Mouse (Mus musculus) neural tube, embryonic 12.5 days (tissue): ENCODE data around the gene Vps45. TPM values are rescaled to one million over a fixed set of nuclear protein-coding genes. Genes with fewer than 3 reads are reported as not detected.
"Not testable (repeated sequence)": the region's sequence is repeated elsewhere in the genome, so short reads cannot be mapped to it uniquely, and the experiment has no call there.

Experiments
- ATAC-seq: fragments of 200-750 bp; cut with Nextera tagmentation; 2 replicates; pipeline ENCODE4 v1.8.0; 2017; ENCODE audit warnings: low read depth, mild to moderate bottlenecking, moderate TSS enrichment, moderate library complexity; ENCODE audit not compliant: low FRiP score
- H3K27ac ChIP-seq: fragments of 300-500 bp; sonication (generic); 2 replicates; pipeline ENCODE4 v1.5.1; 2016
- H3K27me3 ChIP-seq: fragments of 300-500 bp; sonication (generic); replicated peaks from 2 replicates; pipeline ENCODE4 v1.6.1; 2016; ENCODE audit warnings: mild to moderate bottlenecking
- H3K36me3 ChIP-seq: fragments of 300-500 bp; sonication (generic); 2 replicates; pipeline ENCODE4 v1.6.1; 2016; ENCODE audit warnings: mild to moderate bottlenecking
- H3K4me1 ChIP-seq: fragments of 300-500 bp; sonication (generic); 2 replicates; pipeline ENCODE4 v1.6.1; 2016
- H3K4me2 ChIP-seq: fragments of 300-500 bp; sonication (generic); replicated peaks from 2 replicates; pipeline ENCODE4 v1.6.1; 2016; ENCODE audit warnings: mild to moderate bottlenecking
- H3K4me3 ChIP-seq: fragments of 300-500 bp; sonication (generic); 2 replicates; pipeline ENCODE4 v1.5.1; 2016
- H3K9ac ChIP-seq: fragments of 300-500 bp; sonication (generic); 2 replicates; pipeline ENCODE4 v1.6.1; 2016; ENCODE audit warnings: mild to moderate bottlenecking
- H3K9me3 ChIP-seq: fragments of 300-500 bp; sonication (generic); 2 replicates; pipeline ENCODE4 v1.6.1; 2016; ENCODE audit warnings: mild to moderate bottlenecking
- WGBS: fragments of 180-500 bp; shearing (Covaris S2); methylation state at CpG from one replicate; pipeline ENCODE4 v1.1.7; 2016; 5-methylcytosine and 5-hydroxymethylcytosine counted together
- polyA plus RNA-seq: library from polyadenylated mRNA; unstranded; fragments of >200 nt; fragmentation: Nextera tagmentation; extraction: Ambion mirVana; gene quantifications from 2 replicates; pipeline ENCODE4 v1.2.1, GENCODE M21; 2016

Gene Vps45
- polyA plus RNA-seq, 1 experiment from 2014 or later = 48.3 TPM

DNA sequence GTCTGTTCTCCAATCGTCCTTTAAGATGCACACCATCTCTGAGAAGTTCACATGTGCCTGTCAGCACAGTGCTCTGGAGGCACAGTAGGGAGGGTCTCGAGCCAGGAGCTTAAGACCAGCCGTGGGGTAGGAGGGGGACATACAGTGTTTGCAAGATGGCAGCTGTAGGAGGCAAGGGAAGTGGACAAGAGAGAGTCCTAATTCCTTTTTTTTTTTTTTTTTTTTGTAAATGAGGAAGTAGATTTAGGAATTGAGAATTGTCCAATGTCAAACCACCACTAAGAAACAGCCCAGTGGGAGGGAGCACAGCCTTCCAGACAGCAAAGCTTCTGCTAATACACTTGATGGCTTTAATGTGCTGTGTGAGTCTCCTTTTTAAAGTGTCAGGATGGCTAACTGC lies 81.2 kb downstream of the Vps45 start:
- no peak overlapping the region for H3K9ac ChIP-seq
- H3K36me3 ChIP-seq = no peaks in the 10 kb centered on the region
- no peak for ATAC-seq

DNA sequence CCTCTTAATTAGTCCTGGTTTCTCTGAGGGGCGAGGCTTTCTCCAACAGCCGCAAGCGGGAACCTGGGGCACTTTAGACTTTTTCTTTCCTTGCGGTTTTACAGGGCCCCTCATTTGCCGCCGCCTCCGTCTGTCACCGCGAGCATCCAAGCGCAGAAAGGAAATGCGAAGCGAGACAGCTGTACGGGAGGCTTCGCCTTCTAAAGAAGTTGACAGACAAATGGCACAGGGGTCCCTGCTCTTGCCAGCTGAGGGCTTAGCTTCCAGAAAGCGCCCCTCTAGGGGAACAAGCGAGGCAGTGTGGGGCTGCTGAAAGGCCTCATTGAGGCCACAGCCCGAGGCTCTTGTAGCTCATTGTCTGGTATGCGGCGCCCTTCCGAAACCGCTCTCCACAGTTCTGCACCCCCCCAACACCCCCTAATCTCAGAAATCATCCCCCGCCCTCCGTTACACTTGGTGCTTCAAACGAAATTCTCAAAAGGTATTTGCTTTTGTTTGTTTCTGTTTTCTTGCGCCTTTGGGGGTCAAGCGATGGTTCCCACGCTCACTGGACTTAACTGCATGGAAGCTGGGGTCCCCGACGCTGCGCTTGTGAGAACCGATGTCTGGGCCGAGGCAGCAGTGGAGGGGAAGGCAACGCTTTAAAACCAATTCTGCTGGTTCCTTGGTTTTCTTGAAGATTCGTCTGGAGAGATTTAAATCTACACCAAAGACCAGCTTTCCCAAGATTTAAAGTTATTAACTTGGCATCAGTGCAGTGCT lies 85.2 kb downstream of the Vps45 start:
- Histone ChIP-seq H3K9ac (peak overlapping the region; percentile 41; the same call in 1 of the 2 replicates), H3K27me3 (no peaks in the 10 kb centered on the region), H3K4me2 (peak overlapping the region; percentile 52), H3K4me1 (peaks cover 19% of the 10 kb centered on the region; the same call in 1 of the 2 replicates), H3K4me3 (0 out of 2 replicates have a peak overlapping the region, but pooled peaks have one; percentile 7), H3K36me3 (no peaks in the 10 kb centered on the region), H3K9me3 (no peaks in the 10 kb centered on the region), H3K27ac (peak overlapping the region; percentile 81)
- WGBS = 2% methylated on average over 34 of the region's 34 CpGs
- ATAC-seq = peak; percentile 94

More for the DNA sequence above, 81.2 kb downstream of the Vps45 start:
- H3K27ac ChIP-seq = no peak overlapping the region
- H3K4me2 ChIP-seq = no peak overlapping the region
- WGBS = 72% methylated on average over 3 of the region's 3 CpGs
- H3K4me3 ChIP-seq = no peak overlapping the region
- H3K27me3 ChIP-seq = no peaks in the 10 kb centered on the region
- peaks cover 19% of the 10 kb centered on the region; the same call in 1 of the 2 replicates for H3K4me1 ChIP-seq
- no peaks in the 10 kb centered on the region for H3K9me3 ChIP-seq

DNA sequence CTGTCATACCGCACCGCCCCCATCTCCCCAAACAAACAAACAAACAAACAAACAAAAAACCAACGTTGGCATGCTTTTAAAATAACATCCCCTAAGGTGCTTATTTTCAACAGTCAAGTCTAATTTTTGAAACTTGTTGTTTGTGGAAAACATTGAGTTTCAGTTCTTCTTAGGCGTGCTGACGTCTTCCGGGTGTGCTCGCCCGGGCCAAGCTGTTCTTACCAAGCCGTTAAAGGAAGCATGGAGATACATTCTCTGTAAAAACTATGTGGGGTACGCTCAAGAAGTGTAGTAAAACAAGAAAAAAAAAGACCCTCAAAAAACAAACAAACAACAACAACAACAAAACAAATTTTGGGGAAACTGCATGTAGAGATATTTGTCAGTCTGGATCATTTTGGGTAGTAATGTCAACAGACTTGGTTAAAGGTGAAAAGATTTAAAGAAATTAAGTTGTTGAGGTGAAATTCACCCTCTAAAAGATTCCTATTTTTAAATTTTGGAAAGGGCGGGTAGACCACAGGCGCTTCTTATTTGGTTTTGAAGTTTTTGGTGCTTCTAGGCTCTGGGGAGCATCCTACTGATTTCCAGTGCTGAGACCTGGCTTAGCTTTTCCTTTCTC lies 85.9 kb downstream of the Vps45 start:
- no peaks in the 10 kb centered on the region for H3K27me3 ChIP-seq
- no peaks in the 10 kb centered on the region for H3K36me3 ChIP-seq
- peaks cover 19% of the 10 kb centered on the region; the same call in 1 of the 2 replicates for H3K4me1 ChIP-seq
- H3K4me2 ChIP-seq = peak overlapping the region; percentile 52
- no peak overlapping the region for H3K4me3 ChIP-seq
- H3K27ac ChIP-seq = no peak overlapping the region
- no peak for ATAC-seq
- WGBS = 69% methylated on average over 12 of the region's 12 CpGs
- no peaks in the 10 kb centered on the region for H3K9me3 ChIP-seq
- H3K9ac ChIP-seq = 0 out of 2 replicates have a peak overlapping the region, but pooled peaks have one; percentile 41

DNA sequence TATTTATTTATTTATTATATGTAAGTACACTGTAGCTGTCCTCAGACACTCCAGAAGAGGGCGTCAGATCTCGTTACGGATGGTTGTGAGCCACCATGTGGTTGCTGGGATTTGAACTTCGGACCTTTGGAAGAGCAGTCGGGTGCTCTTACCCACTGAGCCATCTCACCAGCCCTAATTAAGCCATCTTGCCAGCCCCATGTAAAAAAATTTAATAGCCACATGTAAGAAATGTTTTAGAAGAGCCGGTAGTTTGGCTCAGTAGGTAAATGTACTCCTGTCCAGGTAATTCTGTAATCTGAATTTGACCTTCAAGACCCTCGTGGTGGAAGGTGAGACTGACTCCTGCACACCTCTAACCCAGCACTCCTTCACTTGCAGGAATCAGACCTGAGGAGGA lies 87.6 kb downstream of the Vps45 start:
- ATAC-seq, H3K9me3 ChIP-seq, H3K36me3 ChIP-seq, H3K4me2 ChIP-seq, H3K27me3 ChIP-seq, H3K9ac ChIP-seq, H3K27ac ChIP-seq, H3K4me3 ChIP-seq: not testable (repeated sequence)
- 63% methylated on average over 7 of the region's 7 CpGs for WGBS
- H3K4me1 ChIP-seq = peaks cover 22% of the 10 kb centered on the region; the same call in 1 of the 2 replicates

DNA sequence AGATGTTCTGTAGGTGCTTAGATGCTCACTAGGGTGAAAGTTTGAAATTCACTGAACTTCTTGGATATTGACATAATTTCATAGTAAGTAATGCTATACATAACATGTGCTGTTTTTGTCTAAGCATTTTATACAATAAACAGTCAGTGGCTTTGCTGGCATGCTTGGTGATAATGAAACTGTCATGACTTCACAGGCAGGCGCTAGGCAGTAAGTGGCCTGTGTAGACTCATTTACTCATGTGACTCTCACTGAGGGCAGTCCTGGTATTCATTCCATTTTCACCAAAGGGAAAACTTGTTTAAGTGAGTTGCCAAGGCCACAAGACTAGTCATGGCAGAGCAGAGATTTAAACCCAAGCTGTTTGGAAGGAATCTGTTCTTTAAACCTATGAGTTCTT lies 89.0 kb downstream of the Vps45 start:
- H3K9ac ChIP-seq = no peak overlapping the region
- H3K4me2 ChIP-seq = no peak overlapping the region
- no peak overlapping the region for H3K4me3 ChIP-seq
- 79% methylated on average over 1 of the region's 1 CpGs for WGBS
- H3K4me1 ChIP-seq = peaks cover 20% of the 10 kb centered on the region; the same call in 1 of the 2 replicates
- H3K9me3 ChIP-seq = no peaks in the 10 kb centered on the region
- H3K27ac ChIP-seq = no peak overlapping the region
- ATAC-seq = no peak
- no peaks in the 10 kb centered on the region for H3K36me3 ChIP-seq
- H3K27me3 ChIP-seq = no peaks in the 10 kb centered on the region

DNA sequence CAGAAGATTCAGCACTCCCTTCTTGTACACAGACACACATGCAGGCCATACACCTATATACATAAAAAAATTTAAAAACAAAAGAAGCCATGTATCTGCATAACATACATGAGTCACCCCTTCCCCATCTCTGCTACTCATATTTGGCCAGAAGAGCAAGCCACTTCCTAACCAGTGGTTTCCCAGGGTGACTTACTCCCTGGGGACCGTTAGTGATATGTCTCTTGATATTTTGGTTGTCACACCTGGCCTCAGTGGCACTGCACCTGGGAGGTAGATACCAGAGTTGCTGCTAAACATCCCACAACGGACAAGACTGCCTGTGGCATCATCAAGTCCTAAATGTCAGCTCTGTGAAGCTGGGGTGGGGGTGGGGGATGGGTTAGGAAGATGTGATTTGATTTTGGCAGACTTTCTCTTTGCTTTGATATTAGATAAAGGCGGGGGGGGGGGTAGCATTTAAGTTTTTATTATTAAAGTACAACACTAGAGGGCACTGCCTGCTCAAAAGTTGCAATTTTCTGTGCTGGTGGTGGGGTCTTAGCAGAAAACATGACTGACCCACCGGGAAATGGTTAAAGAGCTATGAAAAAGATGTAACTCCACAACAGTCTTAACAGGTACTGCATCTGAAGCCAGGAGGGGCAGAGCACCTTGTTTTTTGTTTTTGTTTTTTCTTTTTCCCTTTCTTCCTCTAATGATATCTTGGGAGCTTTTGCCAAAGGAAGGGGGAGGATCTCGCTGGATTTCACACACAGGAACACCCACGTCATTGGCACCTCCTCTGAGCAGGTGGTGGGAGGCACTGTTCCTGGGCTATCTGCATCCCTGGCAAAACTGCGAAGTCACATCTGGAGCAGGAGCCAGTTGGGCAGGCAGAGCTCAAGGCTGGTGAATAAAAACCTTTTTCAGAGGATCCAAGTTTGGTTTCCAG lies 92.5 kb downstream of the Vps45 start:
- H3K9me3 ChIP-seq = no peaks in the 10 kb centered on the region
- no peak for ATAC-seq
- no peaks in the 10 kb centered on the region for H3K36me3 ChIP-seq
- no peaks in the 10 kb centered on the region for H3K27me3 ChIP-seq
- WGBS = 13% methylated on average over 7 of the region's 7 CpGs
- H3K4me3 ChIP-seq = no peak overlapping the region
- H3K27ac ChIP-seq = no peak overlapping the region
- 0 out of 2 replicates have a peak, but pooled peaks cover 3% of the 10 kb centered on the region for H3K4me1 ChIP-seq
- H3K9ac ChIP-seq = no peak overlapping the region
- peak overlapping the region; percentile 45 for H3K4me2 ChIP-seq

DNA sequence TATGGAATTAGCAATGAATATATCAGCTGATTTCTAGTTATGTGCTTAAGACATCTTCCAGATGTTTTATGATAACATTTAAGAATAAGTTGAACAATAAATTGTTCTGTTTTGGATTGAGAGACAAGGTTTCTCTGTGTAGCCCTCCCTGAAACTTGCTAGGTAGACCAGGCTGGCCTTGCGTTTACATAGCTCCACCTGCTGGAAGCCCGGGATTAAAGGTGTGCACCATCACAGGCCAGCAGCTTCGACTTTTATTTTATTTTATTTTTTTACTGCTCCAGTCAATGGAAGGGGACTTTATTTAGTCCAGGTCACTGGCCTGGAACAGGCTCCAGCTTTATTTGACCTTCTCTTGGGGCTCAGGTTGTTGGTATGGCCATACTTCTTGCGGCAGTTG lies 94.6 kb downstream of the Vps45 start:
- H3K4me1 ChIP-seq = 0 out of 2 replicates have a peak, but pooled peaks cover 3% of the 10 kb centered on the region
- no peaks in the 10 kb centered on the region for H3K27me3 ChIP-seq
- no peak for ATAC-seq
- WGBS = 55% methylated on average over 4 of the region's 4 CpGs
- H3K9me3 ChIP-seq = no peaks in the 10 kb centered on the region
- H3K9ac ChIP-seq = no peak overlapping the region
- no peak overlapping the region for H3K4me2 ChIP-seq
- H3K36me3 ChIP-seq = no peaks in the 10 kb centered on the region
- no peak overlapping the region for H3K4me3 ChIP-seq
- no peak overlapping the region for H3K27ac ChIP-seq

DNA sequence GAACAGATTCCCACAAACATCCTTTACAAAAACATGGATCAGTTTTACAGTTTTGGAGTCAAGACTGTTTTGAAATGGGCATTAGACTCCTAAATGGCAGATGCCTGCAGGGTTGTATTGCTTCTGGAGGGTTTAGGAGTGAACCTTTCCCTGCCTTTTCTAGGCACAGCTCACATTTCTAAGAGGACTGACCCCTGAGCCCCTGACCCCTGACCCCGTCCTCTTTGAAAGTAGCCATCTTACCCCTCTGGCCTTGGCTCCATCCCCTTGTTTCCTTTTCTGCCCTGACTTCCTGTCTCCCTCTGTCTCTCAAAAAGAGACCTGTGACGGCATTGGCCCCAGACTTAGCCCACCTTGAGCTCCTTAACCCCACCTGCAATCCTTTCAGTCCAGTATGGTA lies 95.0 kb downstream of the Vps45 start:
- Histone ChIP-seq H3K27me3 (no peaks in the 10 kb centered on the region), H3K27ac (no peak overlapping the region), H3K9ac (no peak overlapping the region), H3K4me1 (0 out of 2 replicates have a peak, but pooled peaks cover 3% of the 10 kb centered on the region), H3K9me3 (no peaks in the 10 kb centered on the region), H3K4me2 (no peak overlapping the region), H3K36me3 (no peaks in the 10 kb centered on the region), H3K4me3 (no peak overlapping the region)
- 52% methylated on average over 2 of the region's 2 CpGs for WGBS
- ATAC-seq = no peak

DNA sequence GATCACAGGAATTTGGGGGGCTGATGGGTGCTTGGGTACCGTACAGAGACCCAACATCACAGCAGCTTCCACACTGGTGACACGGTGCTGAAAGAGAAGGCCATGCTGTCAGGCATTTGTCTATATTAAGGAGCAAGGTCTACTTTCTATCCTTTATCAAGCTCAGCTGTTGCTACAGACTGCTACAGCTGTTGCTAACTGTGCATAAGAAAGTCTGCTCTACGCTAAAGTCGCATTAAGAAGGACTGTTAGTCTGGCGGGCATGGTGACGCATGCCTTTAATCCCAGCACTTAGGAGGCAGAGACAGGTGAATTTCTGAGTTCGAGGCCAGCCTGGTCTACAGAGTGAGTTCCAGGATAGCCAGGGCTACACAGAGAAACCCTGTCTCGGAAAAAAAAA lies 96.1 kb downstream of the Vps45 start:
- not testable (repeated sequence) for H3K4me1 ChIP-seq, H3K9ac ChIP-seq, H3K27me3 ChIP-seq, H3K36me3 ChIP-seq, H3K4me3 ChIP-seq, H3K27ac ChIP-seq, H3K4me2 ChIP-seq, ATAC-seq, H3K9me3 ChIP-seq
- 89% methylated on average over 8 of the region's 8 CpGs for WGBS

DNA sequence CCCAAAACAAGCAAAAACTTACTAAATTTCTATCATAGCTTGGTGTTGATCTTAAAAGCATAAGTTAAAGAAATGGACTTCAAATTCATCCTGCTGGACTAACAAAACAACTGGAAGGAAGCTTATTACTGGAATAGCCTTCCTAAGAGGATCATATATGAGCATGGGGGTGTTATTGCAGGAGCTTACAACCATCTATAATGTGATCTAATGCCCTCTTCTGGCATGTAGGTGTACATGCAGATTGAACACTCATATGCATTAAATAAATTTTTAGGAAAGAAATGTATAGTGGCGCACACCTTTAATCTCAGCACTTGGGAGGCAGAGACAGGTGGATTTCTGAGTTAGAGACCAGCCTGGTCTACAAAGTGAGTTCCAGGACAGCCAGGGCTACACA lies 98.5 kb downstream of the Vps45 start:
- no peaks in the 10 kb centered on the region for H3K9me3 ChIP-seq
- no peak overlapping the region for H3K9ac ChIP-seq
- H3K4me3 ChIP-seq = no peak overlapping the region
- 98% methylated on average over 1 of the region's 1 CpGs for WGBS
- H3K4me2 ChIP-seq = no peak overlapping the region
- ATAC-seq = no peak
- H3K27me3 ChIP-seq = no peaks in the 10 kb centered on the region
- no peak overlapping the region for H3K27ac ChIP-seq
- no peaks in the 10 kb centered on the region for H3K36me3 ChIP-seq
- no peaks in the 10 kb centered on the region for H3K4me1 ChIP-seq

DNA sequence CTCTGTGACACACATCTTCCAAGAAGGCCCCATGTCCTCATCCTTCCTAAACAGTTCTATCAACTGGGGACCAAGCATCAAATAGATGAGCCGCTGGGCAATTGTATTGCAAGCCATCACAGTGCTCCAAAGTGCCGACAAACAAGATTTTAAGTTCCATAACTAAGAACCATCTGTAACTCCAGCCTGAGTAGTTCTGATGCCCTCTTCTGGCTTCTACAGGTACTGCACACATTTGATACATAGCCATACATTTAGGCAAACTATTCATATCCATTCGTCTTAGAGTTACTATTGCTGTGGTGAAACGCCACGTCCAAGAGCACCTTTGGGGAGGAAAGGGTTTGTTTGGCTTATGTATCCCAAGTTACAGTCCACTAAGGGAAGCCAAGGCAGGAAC lies 99.2 kb downstream of the Vps45 start:
- Histone ChIP-seq H3K9ac (0 out of 2 replicates have a peak overlapping the region, but pooled peaks have one; percentile 13), H3K4me2 (no peak overlapping the region), H3K27me3 (no peaks in the 10 kb centered on the region), H3K36me3 (no peaks in the 10 kb centered on the region), H3K9me3 (no peaks in the 10 kb centered on the region), H3K4me1 (no peaks in the 10 kb centered on the region), H3K4me3 (no peak overlapping the region), H3K27ac (no peak overlapping the region)
- WGBS = 80% methylated on average over 5 of the region's 5 CpGs
- no peak for ATAC-seq
